Mouse (Mus musculus): ENCODE results near the gene Xpnpep2. TPM values are rescaled to one million over a fixed set of nuclear protein-coding genes. Genes with fewer than 3 reads are reported as not detected.

The Xpnpep2 gene
- polyA plus RNA-seq, 1 experiment from 2014 or later: 0.05 TPM

DNA sequence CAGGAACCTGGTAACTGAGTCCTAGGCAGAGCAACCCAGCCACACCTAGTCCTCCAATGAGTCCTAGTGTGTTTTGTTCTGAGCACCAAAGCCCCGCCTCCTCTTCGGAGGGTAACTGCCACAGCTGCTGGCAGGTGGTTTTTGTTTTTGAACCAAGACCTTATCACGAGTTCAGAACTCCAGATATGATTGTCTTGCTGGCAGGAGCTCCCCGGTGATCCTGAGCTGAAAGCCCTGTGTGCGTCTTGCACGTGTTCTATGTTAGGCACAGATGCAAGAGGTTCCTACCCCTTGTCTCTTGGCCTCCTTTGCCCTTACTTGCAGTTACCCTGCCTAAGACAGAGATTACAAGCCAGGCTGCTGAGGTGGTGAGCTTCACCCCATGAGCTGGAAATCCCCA, 33.0 kb downstream of the Xpnpep2 start:
- H3K36me3 ChIP-seq (replicated peaks; ENCODE audit: insufficient read depth, low read length): no peaks in the 10 kb centered on the region
- H3K4me1 ChIP-seq (ENCODE audit: insufficient read depth): peaks cover 8% of the 10 kb centered on the region; the same call in 1 of the 2 replicates
- H3K9me3 ChIP-seq (ENCODE audit: low read length): no peaks in the 10 kb centered on the region
- DNase-seq: no peak
- peak overlapping the region; percentile 86 for H3K27ac ChIP-seq (ENCODE audit: low read depth)
- H3K4me2 ChIP-seq (ENCODE audit: low read depth, low read length): no peak overlapping the region
- no peak for TF ChIP-seq EP300 (IDR thresholded peaks at IDR 0.05; ENCODE audit: low read depth)
- no peak for TF ChIP-seq CTCF (IDR thresholded peaks at IDR 0.05; ENCODE audit: low read depth)
- ATAC-seq: 0 out of 2 replicates have a peak, but pooled peaks have one; percentile 14
- 29% methylated on average over 6 of the region's 6 CpGs for WGBS (ENCODE audit: insufficient replicate concordance)
- H3K27me3 ChIP-seq (ENCODE audit: insufficient read depth, low read length): no peaks in the 10 kb centered on the region
- H3K9ac ChIP-seq (replicated peaks): no peak overlapping the region
- H3K4me3 ChIP-seq (ENCODE audit: low read depth, low read length): no peak overlapping the region

DNA sequence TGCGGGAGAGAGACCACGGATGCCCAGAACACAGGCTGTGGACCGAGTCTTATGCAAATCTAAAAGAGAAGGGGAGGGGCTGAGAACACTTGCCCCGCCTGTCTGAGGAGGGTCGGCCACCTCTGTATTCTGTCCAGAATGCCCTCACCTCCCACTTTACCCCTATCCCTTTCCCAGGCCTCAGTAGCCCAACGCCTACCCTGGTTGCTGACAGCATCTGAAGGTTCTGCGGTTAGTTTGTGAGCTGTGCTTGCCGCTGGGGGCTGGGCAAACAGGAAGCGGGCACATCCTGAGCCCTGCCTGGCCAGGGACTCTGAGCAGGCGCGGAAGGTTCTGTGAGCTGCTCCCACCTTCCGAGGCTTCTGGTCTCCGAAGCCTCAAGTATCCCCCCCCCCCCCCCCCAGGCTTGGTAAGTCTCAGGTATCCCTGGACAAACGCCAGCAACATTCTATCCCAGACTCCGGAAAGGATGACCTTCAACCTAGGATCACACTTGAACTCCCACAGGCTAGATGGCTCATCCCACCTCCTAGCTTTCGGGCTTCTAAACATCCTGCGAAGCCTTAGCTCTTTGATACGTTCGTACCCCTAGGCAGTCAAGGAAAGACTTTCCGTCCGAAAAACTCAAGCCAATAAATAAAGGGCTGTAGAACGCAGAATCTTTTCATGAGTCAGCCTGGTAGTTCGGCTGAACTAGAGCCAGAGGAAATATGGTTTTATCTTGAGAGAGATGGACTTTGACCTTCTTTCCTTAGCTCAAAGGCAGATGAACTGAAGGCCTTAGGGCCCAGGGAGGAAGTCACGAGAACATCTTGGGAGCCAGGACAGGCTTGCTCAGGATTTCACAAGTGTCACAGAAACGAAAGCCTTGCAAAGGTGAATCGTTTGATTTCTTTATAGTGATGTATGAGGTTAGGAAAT, 35.1 kb downstream of the Xpnpep2 start:
- Histone ChIP-seq H3K9ac (replicated peaks) (0 out of 2 replicates have a peak overlapping the region, but pooled peaks have one; percentile 26), H3K9me3 (ENCODE audit: low read length) (no peaks in the 10 kb centered on the region), H3K27ac (ENCODE audit: low read depth) (peak overlapping the region; percentile 73), H3K4me3 (ENCODE audit: low read depth, low read length) (peak overlapping the region; percentile 33), H3K27me3 (ENCODE audit: insufficient read depth, low read length) (no peaks in the 10 kb centered on the region), H3K36me3 (replicated peaks; ENCODE audit: insufficient read depth, low read length) (no peaks in the 10 kb centered on the region), H3K4me1 (ENCODE audit: insufficient read depth) (peaks cover 4% of the 10 kb centered on the region; the same call in 1 of the 2 replicates), H3K4me2 (ENCODE audit: low read depth, low read length) (peak overlapping the region; percentile 70)
- DNase-seq (peak; percentile 47), ATAC-seq (peak; percentile 59)
- 35% methylated on average over 26 of the region's 26 CpGs for WGBS (ENCODE audit: insufficient replicate concordance)
- TF ChIP-seq CTCF (IDR thresholded peaks at IDR 0.05; ENCODE audit: low read depth) (no peak), EP300 (IDR thresholded peaks at IDR 0.05; ENCODE audit: low read depth) (no peak)

DNA sequence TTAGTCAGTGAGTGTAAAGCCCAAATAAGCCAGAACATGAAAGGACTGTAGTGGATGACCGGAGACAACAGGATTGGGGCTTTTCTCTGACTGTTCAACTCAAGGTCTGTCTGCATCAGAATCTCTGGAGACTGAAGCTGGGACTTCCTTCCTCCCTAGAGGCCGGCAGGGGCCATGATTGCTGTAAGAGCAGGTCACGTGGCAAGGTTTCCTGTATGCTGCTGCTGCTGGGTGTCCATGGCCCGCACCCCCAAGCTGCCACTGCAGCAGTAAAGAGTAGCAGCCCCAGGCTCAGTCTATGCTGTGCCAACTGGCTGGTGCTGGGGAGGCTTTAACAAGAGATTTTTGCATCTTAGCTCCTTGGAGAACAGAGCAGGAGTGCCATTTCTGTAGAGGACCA, 37.7 kb downstream of the Xpnpep2 start, which contains the start of gene Sash3:
TSS of gene Sash3 (plus strand) at position 175 of the 400 bp plus-strand sequence.
- ATAC-seq (peak; percentile 68), DNase-seq (peak; percentile 56)
- Histone ChIP-seq H3K4me1 (ENCODE audit: insufficient read depth) (peaks cover 3% of the 10 kb centered on the region; the same call in 1 of the 2 replicates), H3K27ac (ENCODE audit: low read depth) (peak within 1 kb of the TSS; percentile 71), H3K4me3 (ENCODE audit: low read depth, low read length) (peak within 1 kb of the TSS; percentile 41), H3K36me3 (replicated peaks; ENCODE audit: insufficient read depth, low read length) (no peaks in the 10 kb centered on the region), H3K9me3 (ENCODE audit: low read length) (no peaks in the 10 kb centered on the region), H3K4me2 (ENCODE audit: low read depth, low read length) (peak within 1 kb of the TSS; percentile 61), H3K9ac (replicated peaks) (peak within 1 kb of the TSS; percentile 43), H3K27me3 (ENCODE audit: insufficient read depth, low read length) (no peaks in the 10 kb centered on the region)
- TF ChIP-seq EP300 (IDR thresholded peaks at IDR 0.05; ENCODE audit: low read depth): no peak
- no peak for TF ChIP-seq CTCF (IDR thresholded peaks at IDR 0.05; ENCODE audit: low read depth)
- 40% methylated on average over 4 of the region's 4 CpGs for WGBS (ENCODE audit: insufficient replicate concordance)

DNA sequence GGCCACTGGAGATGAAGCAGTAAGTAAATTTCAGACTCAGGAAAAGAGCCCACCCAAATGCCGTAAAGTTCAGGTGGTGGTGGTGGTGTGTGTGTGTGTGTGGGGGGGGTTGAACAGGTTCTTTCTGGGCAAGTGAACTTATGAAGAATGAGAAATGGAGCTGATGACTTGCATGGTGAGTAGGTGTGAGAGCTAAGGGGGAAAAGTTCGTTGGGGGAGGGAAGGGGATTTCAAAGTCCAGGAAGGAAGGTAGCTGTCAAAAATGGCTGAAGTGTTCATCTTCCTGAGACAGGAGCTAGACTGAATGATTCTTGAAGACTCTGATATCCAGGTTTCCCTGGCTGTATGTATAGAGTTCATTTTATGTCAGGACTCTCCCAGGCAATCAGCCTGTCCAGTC, 38.7 kb downstream of the Xpnpep2 start:
- H3K4me1 ChIP-seq (ENCODE audit: insufficient read depth): peaks cover 3% of the 10 kb centered on the region; the same call in 1 of the 2 replicates
- no peaks in the 10 kb centered on the region for H3K36me3 ChIP-seq (replicated peaks; ENCODE audit: insufficient read depth, low read length)
- peak overlapping the region; percentile 43 for H3K9ac ChIP-seq (replicated peaks)
- ATAC-seq (no peak), DNase-seq (peak; percentile 7)
- H3K9me3 ChIP-seq (ENCODE audit: low read length): no peaks in the 10 kb centered on the region
- 35% methylated on average over 2 of the region's 2 CpGs for whole genome bisulfite sequencing (ENCODE audit: insufficient replicate concordance)
- TF ChIP-seq EP300 (IDR thresholded peaks at IDR 0.05; ENCODE audit: low read depth): no peak
- no peak for TF ChIP-seq CTCF (IDR thresholded peaks at IDR 0.05; ENCODE audit: low read depth)
- H3K4me3 ChIP-seq (ENCODE audit: low read depth, low read length): peak overlapping the region; percentile 41
- H3K4me2 ChIP-seq (ENCODE audit: low read depth, low read length): peak overlapping the region; percentile 61
- no peaks in the 10 kb centered on the region for H3K27me3 ChIP-seq (ENCODE audit: insufficient read depth, low read length)
- H3K27ac ChIP-seq (ENCODE audit: low read depth): peak overlapping the region; percentile 71

DNA sequence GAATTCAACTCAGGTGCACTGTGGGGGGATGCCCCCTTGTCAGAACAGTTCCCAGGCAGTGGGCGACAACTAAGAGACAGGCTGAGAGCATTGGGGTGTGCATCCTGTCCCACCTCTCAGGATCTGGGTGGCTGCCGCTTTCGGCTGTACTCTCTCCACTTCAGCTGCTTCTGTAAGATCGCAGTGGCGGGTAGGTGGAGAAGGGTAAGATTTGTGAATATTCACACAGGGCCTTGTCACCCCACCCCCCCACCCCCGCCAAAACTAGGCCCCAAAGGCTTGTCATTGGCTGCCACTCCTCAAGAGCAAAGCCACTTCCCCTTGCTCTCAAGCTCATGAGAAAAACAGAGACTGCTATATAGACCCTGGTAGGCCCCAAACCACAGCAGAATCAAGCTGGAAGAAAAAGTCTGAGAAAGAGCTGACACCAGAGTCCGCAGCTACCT, 39.2 kb downstream of the Xpnpep2 start:
- Histone ChIP-seq H3K36me3 (replicated peaks; ENCODE audit: insufficient read depth, low read length) (no peaks in the 10 kb centered on the region), H3K9me3 (ENCODE audit: low read length) (no peaks in the 10 kb centered on the region), H3K4me3 (ENCODE audit: low read depth, low read length) (peak overlapping the region; percentile 41), H3K27ac (ENCODE audit: low read depth) (peak overlapping the region; percentile 71; the same call in 1 of the 2 replicates), H3K4me1 (ENCODE audit: insufficient read depth) (peaks cover 7% of the 10 kb centered on the region), H3K27me3 (ENCODE audit: insufficient read depth, low read length) (no peaks in the 10 kb centered on the region), H3K4me2 (ENCODE audit: low read depth, low read length) (peak overlapping the region; percentile 61), H3K9ac (replicated peaks) (0 out of 2 replicates have a peak overlapping the region, but pooled peaks have one; percentile 21)
- TF ChIP-seq EP300 (IDR thresholded peaks at IDR 0.05; ENCODE audit: low read depth) (no peak), CTCF (IDR thresholded peaks at IDR 0.05; ENCODE audit: low read depth) (no peak)
- DNase-seq: peak; percentile 18
- 51% methylated on average over 7 of the region's 7 CpGs for WGBS (ENCODE audit: insufficient replicate concordance)
- ATAC-seq: 0 out of 2 replicates have a peak, but pooled peaks have one; percentile 12

DNA sequence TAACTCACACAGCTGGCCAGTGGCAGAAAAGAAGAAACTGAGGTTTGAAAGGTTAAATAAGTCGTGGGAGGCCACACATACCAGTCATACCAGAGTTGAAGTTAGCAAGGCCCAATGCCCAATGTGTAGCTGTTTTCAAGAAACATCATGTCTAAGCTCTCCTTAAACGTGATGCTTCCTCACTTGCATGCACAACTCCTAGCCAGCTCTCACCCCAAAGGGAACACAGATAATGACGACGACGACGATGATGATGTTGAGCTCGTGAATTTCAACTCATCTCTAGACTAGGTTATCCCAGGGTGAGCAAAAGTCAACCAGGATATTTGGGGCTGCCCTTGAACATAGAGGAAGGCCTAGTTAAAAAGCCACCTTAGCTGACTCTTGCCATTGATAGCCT, 43.6 kb downstream of the Xpnpep2 start:
- H3K9me3 ChIP-seq (ENCODE audit: low read length): no peaks in the 10 kb centered on the region
- H3K4me1 ChIP-seq (ENCODE audit: insufficient read depth): peaks cover 16% of the 10 kb centered on the region
- no peak overlapping the region for H3K4me2 ChIP-seq (ENCODE audit: low read depth, low read length)
- no peak for DNase-seq
- peaks cover 3% of the 10 kb centered on the region; the same call in 1 of the 2 replicates for H3K36me3 ChIP-seq (replicated peaks; ENCODE audit: insufficient read depth, low read length)
- H3K4me3 ChIP-seq (ENCODE audit: low read depth, low read length): no peak overlapping the region
- no peaks in the 10 kb centered on the region for H3K27me3 ChIP-seq (ENCODE audit: insufficient read depth, low read length)
- ATAC-seq: no peak
- H3K9ac ChIP-seq (replicated peaks): no peak overlapping the region
- WGBS (ENCODE audit: insufficient replicate concordance): 58% methylated on average over 7 of the region's 7 CpGs
- H3K27ac ChIP-seq (ENCODE audit: low read depth): no peak overlapping the region
- TF ChIP-seq CTCF (IDR thresholded peaks at IDR 0.05; ENCODE audit: low read depth): no peak
- TF ChIP-seq EP300 (IDR thresholded peaks at IDR 0.05; ENCODE audit: low read depth): no peak

Data from liver, postnatal 0 days (tissue).